Mouse (Mus musculus) embryo, embryonic 11 days (tissue): ENCODE results near the gene Olfr494.

Experiments used
- DNase-seq: peaks from one replicate; pipeline ENCODE4 v3.0.0-alpha.2; 2015

Gene Olfr494

GRCm38 (mm10) chr7:108365035-108365434, at the start of gene Olfr494:
TSS of gene Olfr494 (plus strand) at chr7:108365335.
- DNase-seq, result no peak

DNA sequence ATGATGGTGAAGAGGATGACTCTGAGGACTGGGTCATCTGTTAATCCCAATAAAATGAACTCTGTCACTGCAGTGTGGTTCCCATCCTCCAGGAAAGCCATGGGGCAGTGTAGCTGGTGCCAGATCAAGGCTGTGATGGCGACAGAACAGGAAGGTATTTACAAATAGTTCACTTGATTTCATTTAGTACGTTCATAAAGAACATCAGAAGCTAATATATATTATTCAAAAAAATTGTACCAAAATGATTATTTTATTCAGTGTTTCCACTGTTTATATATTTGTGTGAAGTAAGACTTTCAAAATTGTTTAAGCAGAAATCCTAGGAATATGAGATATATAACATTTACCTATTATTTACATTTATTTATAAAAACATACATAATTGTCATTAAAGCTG, 41.6 kb upstream of the Olfr494 start, which contains the start of gene Olfr492:
Olfr492 (minus strand) TSS at position 101 of the 400 bp plus-strand sequence.
- no peak for DNase-seq

- no peak for DNase-seq
Measured at GRCm38 (mm10) chr7:108346879-108347278, 18.3 kb upstream of the Olfr494 start, which contains the start of gene Olfr493. TSS of gene Olfr493 (minus strand) at chr7:108346979.

GRCm38 (mm10) chr7:108392867-108393266, 27.7 kb downstream of the Olfr494 start, which contains the start of gene Olfr495:
TSS of gene Olfr495 (plus strand) at chr7:108393167.
- DNase-seq, result no peak
